Mouse (Mus musculus) MEL (cell line): ENCODE measurements around the gene Ccz1. TPM values are rescaled to one million over a fixed set of nuclear protein-coding genes. Genes with fewer than 3 reads are reported as not detected.

Experiments used
- DNase-seq: peaks from one replicate; pipeline ENCODE4 v3.0.0; 2011; ENCODE audit warnings: low read depth, low spot score
- H3K27ac ChIP-seq: 2 replicates; pipeline ENCODE4 v1.5.1; 2012; ENCODE audit warnings: low read depth, mild to moderate bottlenecking, control low read depth, low read length, moderate library complexity; ENCODE audit not compliant: control insufficient read depth
- H3K27me3 ChIP-seq, 2 experiments: fragments of 150-350 bp in 1 of 2; sonication (generic) in 1 of 2; 2 replicates each; pipeline ENCODE4 v1.6.1; 2012; ENCODE audit warnings: low read length in 2 of 2, mild to moderate bottlenecking in 2 of 2, improper control_type of control experiment in 1 of 2, moderate library complexity in 1 of 2; ENCODE audit not compliant: insufficient read depth in 2 of 2, control insufficient read depth in 1 of 2
- H3K36me3 ChIP-seq, 2 experiments: 2 replicates each; pipeline ENCODE4 v1.6.1; 2012 to 2014; ENCODE audit warnings: low read length in 2 of 2, improper control_type of control experiment in 1 of 2, inconsistent platforms in 1 of 2, mild to moderate bottlenecking in 1 of 2; ENCODE audit not compliant: insufficient read depth in 2 of 2, control insufficient read depth in 1 of 2
- H3K4me1 ChIP-seq, 2 experiments: fragments of 150-350 bp in 1 of 2; sonication (generic) in 1 of 2; 2 replicates each; pipeline ENCODE4 v1.6.1; 2012; ENCODE audit warnings: low read length in 2 of 2, improper control_type of control experiment in 1 of 2, mild to moderate bottlenecking in 1 of 2; ENCODE audit not compliant: insufficient read depth in 2 of 2, control insufficient read depth in 1 of 2
- H3K4me3 ChIP-seq, 2 experiments: fragments of 150-350 bp in 1 of 2; sonication (generic) in 1 of 2; 2 replicates each; pipeline ENCODE4 v1.5.1; 2012; ENCODE audit warnings: low read depth in 2 of 2, low read length in 2 of 2, mild to moderate bottlenecking in 2 of 2, moderate library complexity in 2 of 2, control low read depth in 1 of 2, improper control_type of control experiment in 1 of 2; ENCODE audit not compliant: control insufficient read depth in 1 of 2, insufficient read depth in 1 of 2
- H3K79me2 ChIP-seq: 2 replicates; pipeline ENCODE4 v1.6.1; 2012; ENCODE audit warnings: mild to moderate bottlenecking, low read length, moderate library complexity; ENCODE audit not compliant: control insufficient read depth, poor library complexity, insufficient read depth
- H3K9ac ChIP-seq: 2 replicates; pipeline ENCODE4 v1.6.1; 2012; ENCODE audit warnings: low read depth, mild to moderate bottlenecking, control low read depth, low read length, moderate library complexity; ENCODE audit not compliant: control insufficient read depth, poor library complexity, severe bottlenecking
- H3K9me3 ChIP-seq: fragments of 150-350 bp; sonication (generic); replicated peaks from 2 replicates; pipeline ENCODE4 v1.6.1; 2012; ENCODE audit warnings: mild to moderate bottlenecking, low read length, improper control_type of control experiment, moderate library complexity; ENCODE audit not compliant: insufficient read depth
- BHLHE40 ChIP-seq: IDR thresholded peaks from 2 replicates; pipeline ENCODE4 v1.6.1; 2012; ENCODE audit warnings: low read depth, mild to moderate bottlenecking, inconsistent platforms, low read length, improper control_type of control experiment, borderline replicate concordance
- CHD1 ChIP-seq: IDR thresholded peaks from 2 replicates; pipeline ENCODE4 v1.6.1; 2012; ENCODE audit warnings: low read depth, mild to moderate bottlenecking, inconsistent platforms, low read length, improper control_type of control experiment
- CHD2 ChIP-seq: IDR thresholded peaks from 2 replicates; pipeline ENCODE4 v1.6.1; 2011; ENCODE audit warnings: low read length, improper control_type of control experiment
- ELF1 ChIP-seq: IDR thresholded peaks from 2 replicates; pipeline ENCODE4 v1.6.1; 2014; ENCODE audit warnings: low read depth, mild to moderate bottlenecking, inconsistent platforms, low read length, improper control_type of control experiment, moderate library complexity
- EP300 ChIP-seq, 2 experiments: IDR thresholded peaks; 2 replicates each; pipeline ENCODE4 v1.6.1; 2011; ENCODE audit warnings: improper control_type of control experiment in 2 of 2, low read length in 2 of 2, low read depth in 1 of 2, mild to moderate bottlenecking in 1 of 2
- GATA1 ChIP-seq: IDR thresholded peaks from 2 replicates; pipeline ENCODE4 v1.6.1; 2011; ENCODE audit warnings: low read depth, low read length, improper control_type of control experiment
- HCFC1 ChIP-seq: IDR thresholded peaks from 2 replicates; pipeline ENCODE4 v1.6.1; 2012; ENCODE audit warnings: low read depth, mild to moderate bottlenecking, inconsistent platforms, low read length, improper control_type of control experiment, moderate library complexity
- JUND ChIP-seq: IDR thresholded peaks from 2 replicates; pipeline ENCODE4 v1.6.1; 2011; ENCODE audit warnings: low read depth, mild to moderate bottlenecking, improper control_type of control experiment, low read length
- KAT2A ChIP-seq: conservative IDR thresholded peaks from 2 replicates; pipeline ENCODE4 v1.6.1; 2012; ENCODE audit warnings: low read depth, low read length, improper control_type of control experiment, inconsistent platforms
- MAFK ChIP-seq: IDR thresholded peaks from 2 replicates; pipeline ENCODE4 v1.6.1; 2011; ENCODE audit warnings: low read depth, mild to moderate bottlenecking, low read length, improper control_type of control experiment, borderline replicate concordance
- MAX ChIP-seq: IDR thresholded peaks from 2 replicates; pipeline ENCODE4 v1.6.1; 2011; ENCODE audit warnings: low read length, improper control_type of control experiment
- MAZ ChIP-seq: IDR thresholded peaks from 2 replicates; pipeline ENCODE4 v1.6.1; 2012; ENCODE audit warnings: low read depth, mild to moderate bottlenecking, inconsistent platforms, low read length, improper control_type of control experiment
- MXI1 ChIP-seq: IDR thresholded peaks from 2 replicates; pipeline ENCODE4 v1.6.1; 2011; ENCODE audit warnings: mild to moderate bottlenecking, low read depth, low read length, improper control_type of control experiment
- MYB ChIP-seq: IDR thresholded peaks from 2 replicates; pipeline ENCODE4 v1.6.1; 2011; ENCODE audit warnings: mild to moderate bottlenecking, low read depth, low read length, improper control_type of control experiment
- MYC ChIP-seq: IDR thresholded peaks from 2 replicates; pipeline ENCODE4 v1.6.1; 2011; ENCODE audit warnings: low read depth, mild to moderate bottlenecking, low read length, improper control_type of control experiment, moderate library complexity
- NELFE ChIP-seq: IDR thresholded peaks from 2 replicates; pipeline ENCODE4 v1.6.1; 2011; ENCODE audit warnings: low read depth, low read length, improper control_type of control experiment
- NRF1 ChIP-seq: IDR thresholded peaks from 2 replicates; pipeline ENCODE4 v1.6.1; 2014; ENCODE audit warnings: low read depth, mild to moderate bottlenecking, inconsistent platforms, low read length, improper control_type of control experiment, moderate library complexity; ENCODE audit not compliant: poor library complexity, insufficient read depth, severe bottlenecking
- TBP ChIP-seq: IDR thresholded peaks from 2 replicates; pipeline ENCODE4 v1.8.0; 2011; ENCODE audit warnings: low read depth, low read length, improper control_type of control experiment
- UBTF ChIP-seq: IDR thresholded peaks from 2 replicates; pipeline ENCODE4 v1.6.1; 2012; ENCODE audit warnings: low read depth, mild to moderate bottlenecking, inconsistent platforms, low read length, improper control_type of control experiment, moderate library complexity, borderline replicate concordance; ENCODE audit not compliant: insufficient read depth
- USF1 ChIP-seq: IDR thresholded peaks from 2 replicates; pipeline ENCODE4 v1.6.1; 2014; ENCODE audit warnings: low read depth, mild to moderate bottlenecking, inconsistent platforms, low read length, improper control_type of control experiment, moderate library complexity
- ZC3H11A ChIP-seq: IDR thresholded peaks from 2 replicates; pipeline ENCODE4 v1.6.1; 2012; ENCODE audit warnings: low read depth, mild to moderate bottlenecking, inconsistent platforms, low read length, improper control_type of control experiment
- ZKSCAN1 ChIP-seq: IDR thresholded peaks from 2 replicates; pipeline ENCODE4 v1.6.1; 2012; ENCODE audit warnings: low read depth, mild to moderate bottlenecking, inconsistent platforms, low read length, improper control_type of control experiment, moderate library complexity
- ZNF384 ChIP-seq: IDR thresholded peaks from 2 replicates; pipeline ENCODE4 v1.6.1; 2012; ENCODE audit warnings: low read depth, mild to moderate bottlenecking, inconsistent platforms, low read length, improper control_type of control experiment
- polyA plus RNA-seq, 2 experiments: library from polyadenylated mRNA; stranded (reverse) in 1 of 2; unstranded in 1 of 2; fragments of >175 nt in 1 of 2; fragments of >200 nt in 1 of 2; gene quantifications; 2 replicates each; pipeline versions ENCODE4 v1.2.1 to v1.2.4; 2012; ENCODE audit warnings: low replicate concordance in 2 of 2, low read depth in 1 of 2; ENCODE audit not compliant: insufficient read length in 2 of 2, insufficient read depth in 1 of 2, missing spikeins in 1 of 2
- total RNA-seq: library from RNA; depleted of rRNA; stranded (reverse); fragments of 300-350 nt; gene quantifications from 2 replicates; pipeline ENCODE4 v1.2.3, GENCODE M21; 2012

Ccz1 gene
- total and polyA plus RNA-seq, 3 experiments = 56.0 to 166 (median 58.0) TPM

GRCm38 (mm10) chr5:143943231-143944125 lies 71.2 kb downstream of the Ccz1 start:
- TF ChIP-seq JUND (no peak), USF1 (no peak), BHLHE40 (no peak), NRF1 (no peak), GATA1 (no peak), MAFK (no peak), MAX (no peak), KAT2A (no peak), HCFC1 (no peak), ELF1 (no peak), ZKSCAN1 (no peak), MYC (no peak), CHD1 (no peak), NELFE (no peak), TBP (no peak)
- Histone ChIP-seq H3K4me3 (no peak overlapping the region), H3K9me3 (no peaks in the 10 kb centered on the region), H3K27me3 (no peaks in the 10 kb centered on the region), H3K79me2 (no peaks in the 10 kb centered on the region), H3K27ac (no peak overlapping the region), H3K4me1 (no peaks in the 10 kb centered on the region), H3K36me3 (no peaks in the 10 kb centered on the region), H3K9ac (no peak overlapping the region)
- DNase-seq = no peak

- no peak for DNase-seq
- H3K9me3 ChIP-seq = no peaks in the 10 kb centered on the region
- no peaks in the 10 kb centered on the region for H3K4me1 ChIP-seq
- no peak for TF ChIP-seq MYC
- TF ChIP-seq UBTF = no peak
- TF ChIP-seq ZNF384 = no peak
- TF ChIP-seq MYB = no peak
- TF ChIP-seq ZC3H11A = no peak
- no peak for TF ChIP-seq EP300 (IDR thresholded peaks at IDR 0.05; ENCODE audit: low read depth in 1 of 2, low read length in 2 of 2)
- TF ChIP-seq GATA1 = no peak
- TF ChIP-seq MAZ = no peak
- no peak for TF ChIP-seq CHD2
- TF ChIP-seq TBP = no peak
- no peak for TF ChIP-seq MXI1
- H3K4me3 ChIP-seq = no peak overlapping the region
- H3K27me3 ChIP-seq = no peaks in the 10 kb centered on the region
- no peak overlapping the region for H3K9ac ChIP-seq
- no peak overlapping the region for H3K27ac ChIP-seq
- no peaks in the 10 kb centered on the region for H3K79me2 ChIP-seq
- H3K36me3 ChIP-seq = no peaks in the 10 kb centered on the region
These were observed 73.1 kb downstream of the Ccz1 start for GRCm38 (mm10) chr5:143941588-143941987.
